Mouse (Mus musculus): ENCODE data around the gene Palm3. TPM values are rescaled to one million over a fixed set of nuclear protein-coding genes. Genes with fewer than 3 reads are reported as not detected.

The Palm3 gene
- polyA plus RNA-seq, 1 experiment from 2014 or later = 9.0 TPM

DNA sequence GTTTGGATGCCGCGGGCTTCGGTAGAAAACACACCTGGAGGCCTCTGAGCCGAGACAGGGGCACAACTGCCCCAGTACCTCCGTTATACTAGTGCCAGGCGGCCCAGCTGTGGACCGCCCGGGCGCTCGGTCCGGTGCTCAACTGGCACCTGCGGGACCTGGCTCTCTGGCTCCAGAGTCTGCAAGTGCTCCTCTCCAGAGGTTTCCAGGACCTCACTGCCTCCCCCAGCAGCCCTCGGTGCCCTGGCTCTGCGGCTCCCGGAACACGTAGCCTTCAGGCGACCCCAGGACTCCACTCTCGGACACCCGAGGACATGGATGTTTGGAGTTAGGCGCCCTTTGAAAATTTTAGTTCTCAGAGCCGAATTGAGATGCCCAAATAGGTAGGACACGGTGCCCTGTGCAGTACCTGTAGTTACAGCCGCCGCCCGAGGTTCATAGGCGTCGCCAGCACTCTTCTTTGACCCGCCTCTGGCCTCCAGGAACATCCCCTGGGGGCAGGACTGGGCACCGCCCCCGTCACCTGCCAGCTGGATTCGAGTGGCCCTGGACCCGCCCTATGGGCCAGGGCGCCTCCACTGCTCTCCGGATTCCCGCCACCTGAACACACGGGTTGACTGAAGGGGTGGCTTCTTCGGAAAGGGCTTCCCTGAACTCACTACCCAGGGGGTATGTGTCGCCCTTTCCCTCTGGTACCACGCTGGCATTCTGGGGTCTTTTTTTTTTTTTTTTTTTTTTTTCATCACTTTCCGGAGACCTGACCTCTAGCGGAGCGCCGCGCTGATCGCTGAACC is 9.4 kb upstream of the Palm3 start, which contains the start of gene 2210011C24Rik:
TSS of gene 2210011C24Rik (minus strand) at position 467 of the 794 bp plus-strand sequence.
- peaks cover 25% of the 10 kb centered on the region for H3K4me1 ChIP-seq
- H3K36me3 ChIP-seq = no peaks in the 10 kb centered on the region
- no peak within 1 kb of the TSS for H3K27ac ChIP-seq
- peak within 1 kb of the TSS; percentile 97 for H3K4me2 ChIP-seq (replicated peaks)
- peak within 1 kb of the TSS; percentile 51 for H3K4me3 ChIP-seq
- no peak for ATAC-seq (ENCODE audit: insufficient number of reproducible peaks, insufficient read depth, low FRiP score, low TSS enrichment)
- 1% methylated on average over 45 of the region's 45 CpGs for WGBS
- peaks cover 40% of the 10 kb centered on the region for H3K27me3 ChIP-seq
- H3K9me3 ChIP-seq = 0 out of 2 replicates have a peak, but pooled peaks cover 4% of the 10 kb centered on the region
- peak within 1 kb of the TSS; percentile 54 for H3K9ac ChIP-seq

DNA sequence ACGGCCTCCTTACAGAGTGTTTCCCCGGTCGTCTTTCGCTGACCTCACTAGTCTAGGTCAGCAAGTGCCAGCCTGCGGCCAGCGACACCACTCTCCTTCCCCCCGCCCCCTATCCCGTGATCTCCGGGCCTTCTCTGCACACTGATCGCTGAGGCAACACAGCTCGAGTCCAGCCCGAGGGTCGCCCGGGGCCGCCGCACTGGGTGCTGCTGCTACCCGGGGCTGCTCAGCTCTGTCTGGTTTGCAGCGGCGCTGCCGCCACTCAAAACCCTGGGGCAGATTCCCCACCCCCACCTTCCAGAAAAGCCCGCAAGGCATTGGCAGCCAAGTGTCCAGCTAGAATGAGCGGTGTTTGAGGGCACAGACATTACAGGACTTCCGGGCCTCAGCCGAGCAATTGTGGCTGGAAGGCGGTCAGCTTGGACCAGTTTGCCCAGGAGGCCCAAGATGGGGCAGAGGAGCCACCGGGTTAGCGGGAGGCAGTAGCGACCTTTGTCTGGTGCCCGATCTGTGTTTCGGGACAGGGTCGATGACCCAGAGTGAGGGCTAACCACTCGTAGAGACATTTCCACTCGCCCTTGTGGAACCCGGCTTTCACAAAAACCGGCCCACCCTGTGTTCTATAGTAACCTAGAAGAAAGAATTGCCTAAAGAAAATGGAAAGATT is 8.6 kb upstream of the Palm3 start:
- Histone ChIP-seq H3K4me2 (replicated peaks) (peak overlapping the region; percentile 97), H3K27ac (no peak overlapping the region), H3K36me3 (no peaks in the 10 kb centered on the region), H3K9ac (0 out of 2 replicates have a peak overlapping the region, but pooled peaks have one; percentile 5), H3K9me3 (0 out of 2 replicates have a peak, but pooled peaks cover 4% of the 10 kb centered on the region), H3K27me3 (peaks cover 40% of the 10 kb centered on the region), H3K4me3 (peak overlapping the region; percentile 51), H3K4me1 (peaks cover 25% of the 10 kb centered on the region)
- 6% methylated on average over 35 of the region's 35 CpGs for WGBS
- ATAC-seq (ENCODE audit: insufficient number of reproducible peaks, insufficient read depth, low FRiP score, low TSS enrichment) = no peak

DNA sequence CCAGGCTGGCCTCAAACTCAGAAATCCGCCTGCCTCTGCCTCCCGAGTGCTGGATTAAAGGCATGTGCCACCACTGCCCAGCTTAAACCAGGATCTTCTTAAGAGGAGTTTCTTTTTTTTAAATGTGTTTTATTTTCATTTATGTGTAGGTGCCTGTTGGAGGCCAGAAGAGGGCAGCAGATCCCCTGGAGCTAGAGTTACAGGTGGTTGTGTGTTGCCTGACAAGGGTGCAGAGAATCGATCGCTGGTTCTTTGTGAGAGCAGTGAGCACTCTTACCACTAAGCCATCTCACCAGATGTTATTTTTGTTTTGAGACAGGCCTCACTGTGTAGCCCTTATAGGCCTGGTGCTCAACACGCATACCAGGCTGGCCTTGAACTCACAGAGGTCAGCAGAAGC is 5.4 kb upstream of the Palm3 start:
- no peaks in the 10 kb centered on the region for H3K36me3 ChIP-seq
- no peak overlapping the region for H3K9ac ChIP-seq
- no peak overlapping the region for H3K4me2 ChIP-seq (replicated peaks)
- H3K4me3 ChIP-seq = no peak overlapping the region
- peaks cover 45% of the 10 kb centered on the region for H3K27me3 ChIP-seq
- no peak overlapping the region for H3K27ac ChIP-seq
- no peak for ATAC-seq (ENCODE audit: insufficient number of reproducible peaks, insufficient read depth, low FRiP score, low TSS enrichment)
- H3K9me3 ChIP-seq = 0 out of 2 replicates have a peak, but pooled peaks cover 4% of the 10 kb centered on the region
- peaks cover 14% of the 10 kb centered on the region for H3K4me1 ChIP-seq
- WGBS = 92% methylated on average over 5 of the region's 5 CpGs

DNA sequence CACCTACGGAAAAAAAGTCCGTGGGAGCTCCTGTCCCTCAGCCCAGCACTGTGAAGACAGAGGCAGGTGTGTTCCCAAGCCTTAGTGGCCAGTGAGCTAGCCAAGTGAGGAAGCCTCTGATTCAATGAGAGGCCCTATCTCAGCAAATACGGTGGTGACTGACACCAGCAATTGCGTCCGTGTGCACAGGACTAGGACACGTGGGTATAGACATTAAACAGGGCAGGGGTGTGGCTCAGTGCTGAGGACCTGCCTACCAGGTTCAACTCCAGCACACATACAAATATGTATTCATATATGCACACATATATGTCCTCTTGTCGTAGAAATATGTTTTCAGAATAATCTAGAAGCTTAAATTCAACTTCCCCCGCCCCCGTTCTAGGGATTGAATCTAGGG is 1.5 kb upstream of the Palm3 start:
- Histone ChIP-seq H3K4me1 (0 out of 2 replicates have a peak, but pooled peaks cover 10% of the 10 kb centered on the region), H3K9ac (no peak overlapping the region), H3K4me3 (no peak overlapping the region), H3K9me3 (0 out of 2 replicates have a peak, but pooled peaks cover 4% of the 10 kb centered on the region), H3K4me2 (replicated peaks) (no peak overlapping the region), H3K27me3 (peaks cover 32% of the 10 kb centered on the region), H3K36me3 (no peaks in the 10 kb centered on the region), H3K27ac (0 out of 2 replicates have a peak overlapping the region, but pooled peaks have one; percentile 6)
- 84% methylated on average over 9 of the region's 9 CpGs for WGBS
- ATAC-seq (ENCODE audit: insufficient number of reproducible peaks, insufficient read depth, low FRiP score, low TSS enrichment) = no peak

DNA sequence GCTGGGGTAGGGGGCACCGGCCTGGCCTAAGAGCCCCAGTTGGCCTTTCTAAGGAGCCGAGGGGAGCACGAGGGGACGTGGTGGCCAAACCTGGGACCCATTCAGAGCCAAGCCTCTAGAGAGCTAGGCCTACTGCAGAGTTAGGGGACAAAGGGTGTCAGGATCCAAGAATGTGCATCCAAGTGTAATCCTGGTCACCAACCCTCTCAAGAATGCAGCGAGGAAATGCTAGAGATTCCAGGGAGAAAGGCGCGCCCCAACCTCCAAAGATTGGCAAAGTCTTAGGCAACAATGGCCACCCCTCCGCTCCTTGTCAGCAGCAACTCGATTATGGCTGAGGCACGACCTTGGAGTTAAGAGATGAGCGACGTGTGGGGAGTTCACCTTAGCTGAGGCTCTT is 298 bp downstream of the Palm3 start:
- Histone ChIP-seq H3K4me1 (0 out of 2 replicates have a peak, but pooled peaks cover 19% of the 10 kb centered on the region), H3K36me3 (no peaks in the 10 kb centered on the region), H3K4me2 (replicated peaks) (no peak overlapping the region), H3K27me3 (peaks cover 48% of the 10 kb centered on the region), H3K4me3 (no peak overlapping the region), H3K9me3 (no peaks in the 10 kb centered on the region), H3K27ac (no peak overlapping the region), H3K9ac (no peak overlapping the region)
- ATAC-seq (ENCODE audit: insufficient number of reproducible peaks, insufficient read depth, low FRiP score, low TSS enrichment) = no peak
- 52% methylated on average over 12 of the region's 12 CpGs for WGBS

DNA sequence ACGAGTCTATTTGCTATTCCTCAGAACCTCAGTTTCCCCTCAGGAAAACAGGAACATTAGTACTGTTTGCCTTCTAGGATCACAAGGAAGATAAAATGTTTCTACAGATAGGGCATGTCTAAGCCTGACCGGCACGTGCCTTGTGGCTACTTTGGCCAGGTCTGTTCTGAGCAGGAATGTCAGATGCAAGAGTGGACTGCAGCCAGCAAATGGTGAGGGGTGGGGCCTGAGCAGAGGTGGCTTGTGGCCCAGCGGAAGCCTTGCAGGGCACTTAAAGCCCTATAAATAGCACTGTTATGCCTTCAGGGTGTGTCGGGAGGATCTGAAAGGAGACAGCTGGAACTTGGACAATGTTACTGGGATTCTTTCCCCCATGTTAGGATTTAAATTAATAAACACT is 1.8 kb downstream of the Palm3 start:
- WGBS = 27% methylated on average over 5 of the region's 5 CpGs
- Histone ChIP-seq H3K27ac (no peak overlapping the region), H3K9me3 (no peaks in the 10 kb centered on the region), H3K36me3 (no peaks in the 10 kb centered on the region), H3K27me3 (peaks cover 63% of the 10 kb centered on the region), H3K4me3 (no peak overlapping the region), H3K9ac (no peak overlapping the region), H3K4me1 (0 out of 2 replicates have a peak, but pooled peaks cover 19% of the 10 kb centered on the region), H3K4me2 (replicated peaks) (no peak overlapping the region)
- no peak for ATAC-seq (ENCODE audit: insufficient number of reproducible peaks, insufficient read depth, low FRiP score, low TSS enrichment)

DNA sequence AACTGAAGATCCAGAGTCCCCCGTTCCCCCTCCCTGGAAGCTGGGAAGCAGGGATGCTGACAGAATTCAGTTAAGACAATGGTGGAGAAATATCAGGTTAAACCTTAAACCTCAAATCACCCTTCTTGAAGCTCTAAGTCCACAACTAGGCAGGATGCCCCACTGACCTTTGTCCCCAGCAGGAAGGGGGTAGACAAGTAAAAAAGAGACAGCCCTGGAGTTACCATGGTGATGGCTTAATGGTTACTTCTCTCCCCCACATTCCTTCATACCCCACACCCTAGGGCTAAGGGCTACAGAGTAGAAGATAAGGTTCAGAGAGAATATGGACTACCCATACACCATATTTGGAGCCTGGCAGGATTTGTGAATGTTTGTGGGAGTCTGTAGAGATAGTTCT is 2.4 kb downstream of the Palm3 start:
- H3K27me3 ChIP-seq = peaks cover 65% of the 10 kb centered on the region
- H3K36me3 ChIP-seq = no peaks in the 10 kb centered on the region
- no peaks in the 10 kb centered on the region for H3K9me3 ChIP-seq
- H3K4me3 ChIP-seq = no peak overlapping the region
- H3K4me1 ChIP-seq = 0 out of 2 replicates have a peak, but pooled peaks cover 19% of the 10 kb centered on the region
- no peak overlapping the region for H3K27ac ChIP-seq
- 57% methylated on average over 1 of the region's 1 CpGs for WGBS
- no peak for ATAC-seq (ENCODE audit: insufficient number of reproducible peaks, insufficient read depth, low FRiP score, low TSS enrichment)
- H3K4me2 ChIP-seq (replicated peaks) = no peak overlapping the region
- no peak overlapping the region for H3K9ac ChIP-seq

DNA sequence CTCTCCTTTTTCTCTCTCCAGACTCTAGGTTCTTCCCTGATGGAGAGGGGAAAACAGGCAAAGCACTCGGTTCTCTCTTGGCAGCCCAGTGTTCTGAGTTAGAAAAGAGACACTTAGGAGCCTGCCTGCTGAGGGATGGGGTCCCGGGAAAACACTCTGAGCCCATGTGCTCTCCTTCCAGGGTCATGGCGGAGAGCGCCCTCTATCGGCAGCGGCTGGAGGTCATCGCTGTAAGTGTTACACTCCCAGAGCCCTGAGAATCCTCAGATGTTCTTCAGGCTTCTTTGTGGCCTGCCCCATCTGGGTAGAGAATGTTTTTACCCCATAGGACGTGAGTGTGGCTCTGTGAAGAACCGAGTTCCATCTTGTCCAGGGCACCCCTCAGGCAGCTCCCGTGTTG is 2.9 kb downstream of the Palm3 start:
- no peaks in the 10 kb centered on the region for H3K9me3 ChIP-seq
- H3K4me3 ChIP-seq = no peak overlapping the region
- 12% methylated on average over 10 of the region's 10 CpGs for WGBS
- peaks cover 66% of the 10 kb centered on the region for H3K27me3 ChIP-seq
- 0 out of 2 replicates have a peak, but pooled peaks cover 19% of the 10 kb centered on the region for H3K4me1 ChIP-seq
- H3K4me2 ChIP-seq (replicated peaks) = no peak overlapping the region
- no peak for ATAC-seq (ENCODE audit: insufficient number of reproducible peaks, insufficient read depth, low FRiP score, low TSS enrichment)
- no peak overlapping the region for H3K27ac ChIP-seq
- no peaks in the 10 kb centered on the region for H3K36me3 ChIP-seq
- no peak overlapping the region for H3K9ac ChIP-seq

DNA sequence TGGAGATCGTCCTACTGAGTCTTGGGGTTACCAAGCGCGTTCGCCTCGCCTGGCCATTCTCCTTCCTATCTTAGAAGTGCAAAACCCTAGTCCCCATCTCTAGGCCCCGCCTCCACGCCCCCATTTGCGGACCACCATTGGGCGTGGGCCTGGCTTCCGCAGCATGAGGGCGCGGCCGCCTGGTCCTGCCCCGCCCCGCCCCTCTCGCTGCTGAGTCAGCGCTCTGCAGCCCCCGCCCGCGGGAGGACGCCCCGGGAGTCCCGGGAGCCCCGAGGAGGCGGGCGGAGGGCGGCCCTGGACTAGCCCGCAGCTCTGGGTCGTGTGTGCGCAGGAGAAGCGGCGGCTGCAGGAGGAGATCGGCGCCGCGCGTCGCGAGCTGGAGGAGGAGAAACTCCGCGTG is 4.6 kb downstream of the Palm3 start:
- no peaks in the 10 kb centered on the region for H3K36me3 ChIP-seq
- peak overlapping the region; percentile 48 for H3K4me3 ChIP-seq
- peak overlapping the region; percentile 52 for H3K9ac ChIP-seq
- no peaks in the 10 kb centered on the region for H3K9me3 ChIP-seq
- 0 out of 2 replicates have a peak, but pooled peaks cover 19% of the 10 kb centered on the region for H3K4me1 ChIP-seq
- H3K4me2 ChIP-seq (replicated peaks) = peak overlapping the region; percentile 80
- ATAC-seq (ENCODE audit: insufficient number of reproducible peaks, insufficient read depth, low FRiP score, low TSS enrichment) = peak; percentile 78
- under 1% methylated on average over 41 of the region's 41 CpGs for WGBS
- H3K27me3 ChIP-seq = peaks cover 55% of the 10 kb centered on the region
- H3K27ac ChIP-seq = no peak overlapping the region

DNA sequence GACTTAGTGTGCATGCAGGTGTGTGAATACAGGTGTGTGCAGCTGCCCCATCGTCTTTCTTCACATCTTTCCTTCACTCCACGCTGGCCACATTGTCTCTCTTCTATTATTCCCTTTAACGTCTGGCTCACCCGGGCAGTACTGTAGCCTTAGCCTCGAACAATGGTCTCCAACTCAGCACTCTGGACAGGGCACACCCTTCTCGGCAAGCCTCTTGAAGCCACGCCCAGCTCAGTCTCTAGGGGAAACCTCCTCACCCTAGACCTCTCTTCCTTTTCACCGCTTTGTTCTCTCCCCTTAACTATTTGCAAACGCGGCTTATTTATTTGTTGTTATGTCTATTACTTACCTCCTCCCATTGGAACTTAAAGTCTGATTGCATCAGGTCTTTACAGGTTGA is 6.2 kb downstream of the Palm3 start:
- H3K9me3 ChIP-seq = no peaks in the 10 kb centered on the region
- no peak overlapping the region for H3K27ac ChIP-seq
- H3K4me2 ChIP-seq (replicated peaks) = no peak overlapping the region
- H3K4me3 ChIP-seq = no peak overlapping the region
- H3K9ac ChIP-seq = no peak overlapping the region
- peaks cover 42% of the 10 kb centered on the region for H3K27me3 ChIP-seq
- no peak for ATAC-seq (ENCODE audit: insufficient number of reproducible peaks, insufficient read depth, low FRiP score, low TSS enrichment)
- H3K36me3 ChIP-seq = no peaks in the 10 kb centered on the region
- H3K4me1 ChIP-seq = 0 out of 2 replicates have a peak, but pooled peaks cover 15% of the 10 kb centered on the region
- WGBS = 13% methylated on average over 10 of the region's 10 CpGs

DNA sequence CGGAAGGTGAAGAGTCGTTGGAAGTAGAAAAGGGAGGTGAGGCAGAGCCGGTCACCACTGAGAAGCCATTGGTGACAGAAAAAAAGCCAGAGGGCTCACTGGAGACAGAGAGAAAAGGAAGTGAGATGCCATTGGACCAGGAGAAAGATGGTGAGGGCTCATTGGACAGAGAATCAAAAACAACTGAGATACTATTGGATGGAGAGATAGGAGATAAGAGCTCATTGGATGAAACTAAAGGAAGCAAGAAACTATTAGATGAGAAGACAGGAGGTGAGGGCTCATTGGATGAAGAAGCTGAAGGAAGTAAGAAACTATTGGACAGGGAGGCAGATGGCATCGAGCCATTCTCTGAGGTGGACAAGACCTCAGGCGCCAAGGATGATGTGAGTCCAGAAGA is 8.0 kb downstream of the Palm3 start:
- 91% methylated on average over 5 of the region's 5 CpGs for WGBS
- H3K27ac ChIP-seq = no peak overlapping the region
- no peaks in the 10 kb centered on the region for H3K9me3 ChIP-seq
- H3K27me3 ChIP-seq = peaks cover 37% of the 10 kb centered on the region
- no peak overlapping the region for H3K4me2 ChIP-seq (replicated peaks)
- no peak overlapping the region for H3K9ac ChIP-seq
- 0 out of 2 replicates have a peak, but pooled peaks cover 9% of the 10 kb centered on the region for H3K4me1 ChIP-seq
- H3K4me3 ChIP-seq = no peak overlapping the region
- H3K36me3 ChIP-seq = no peaks in the 10 kb centered on the region
- no peak for ATAC-seq (ENCODE audit: insufficient number of reproducible peaks, insufficient read depth, low FRiP score, low TSS enrichment)

Measured in embryonic facial prominence, embryonic 12.5 days (tissue).